Mouse (Mus musculus) erythroblast, embryonic 14.5 days (primary cell): ENCODE results near the gene Efs.
"Not testable (repeated sequence)": the region's sequence is repeated elsewhere in the genome, so short reads cannot be mapped to it uniquely, and the experiment has no call there.

Experiments used
- GATA1 ChIP-seq: IDR thresholded peaks from 2 replicates; pipeline ENCODE4 v1.6.1; 2012; ENCODE audit warnings: low read length, inconsistent platforms, mixed read lengths
- TAL1 ChIP-seq: IDR thresholded peaks from 3 replicates; pipeline ENCODE4 v1.6.1; 2012; ENCODE audit warnings: low read length, inconsistent platforms, mixed read lengths

GRCm38 (mm10) chr14:54959853-54960613, 34.1 kb upstream of the Efs start:
- not testable (repeated sequence) for TF ChIP-seq GATA1, TAL1
